Mouse (Mus musculus) CH12.LX (cell line): ENCODE data around the gene Lipm. TPM values are rescaled to one million over a fixed set of nuclear protein-coding genes. Genes with fewer than 3 reads are reported as not detected.

Experiments
- DNase-seq: peaks from one replicate; pipeline ENCODE4 v3.0.0-alpha.2; 2013; ENCODE audit errors: extremely low read depth
- H3K27ac ChIP-seq: 2 replicates; pipeline ENCODE4 v1.5.1; 2012; ENCODE audit warnings: low read depth, mild to moderate bottlenecking, control low read depth, moderate library complexity; ENCODE audit not compliant: insufficient read depth
- H3K27me3 ChIP-seq: replicated peaks from 2 replicates; pipeline ENCODE3; 2012; ENCODE audit warnings: inconsistent platforms
- H3K36me3 ChIP-seq, 2 experiments: replicated peaks in 1 of 2; 2 replicates each; pipeline versions ENCODE3 to v1.6.1; 2012; ENCODE audit warnings: inconsistent platforms in 1 of 2, low read length in 1 of 2, mild to moderate bottlenecking in 1 of 2, mixed read lengths in 1 of 2, moderate library complexity in 1 of 2; ENCODE audit not compliant: control insufficient read depth in 1 of 2, insufficient read depth in 1 of 2
- H3K4me1 ChIP-seq, 2 experiments: 2 replicates each; pipeline ENCODE4 v1.6.1; 2012; ENCODE audit warnings: inconsistent platforms in 1 of 2, moderate library complexity in 1 of 2; ENCODE audit not compliant: insufficient read depth in 2 of 2, control insufficient read depth in 1 of 2
- H3K4me2 ChIP-seq: 2 replicates; pipeline ENCODE4 v1.6.1; 2012; ENCODE audit warnings: low read depth, mild to moderate bottlenecking, control low read depth; ENCODE audit not compliant: poor library complexity, insufficient read depth, severe bottlenecking
- H3K4me3 ChIP-seq, 3 experiments: fragments of 150-350 bp in 1 of 3; sonication (generic) in 1 of 3; replicated peaks in 1 of 3; 2 replicates each; pipeline versions ENCODE3 to v1.5.1; 2011 to 2012; ENCODE audit warnings: low read depth in 2 of 3, low read length in 2 of 3, mild to moderate bottlenecking in 2 of 3, moderate library complexity in 2 of 3, control low read depth in 1 of 3, improper control_type of control experiment in 1 of 3, inconsistent platforms in 1 of 3, mixed read lengths in 1 of 3; ENCODE audit not compliant: poor library complexity in 1 of 3
- H3K79me2 ChIP-seq: replicated peaks from 2 replicates; pipeline ENCODE4 v1.6.1; 2012; ENCODE audit warnings: mild to moderate bottlenecking, moderate library complexity; ENCODE audit not compliant: control insufficient read depth, poor library complexity, insufficient read depth, severe bottlenecking; ENCODE audit errors: extremely low read depth
- H3K9ac ChIP-seq: 2 replicates; pipeline ENCODE4 v1.6.1; 2012; ENCODE audit warnings: low read depth, mild to moderate bottlenecking, control low read depth, moderate library complexity; ENCODE audit not compliant: insufficient read depth
- H3K9me3 ChIP-seq: replicated peaks from 2 replicates; pipeline ENCODE3; 2012; ENCODE audit warnings: low read length, inconsistent platforms, mixed read lengths
- CHD1 ChIP-seq: IDR thresholded peaks from 2 replicates; pipeline ENCODE4 v1.6.1; 2012; ENCODE audit warnings: low read depth, low read length, improper control_type of control experiment, inconsistent platforms
- CHD2 ChIP-seq: IDR thresholded peaks from 2 replicates; pipeline ENCODE4 v1.6.1; 2011; ENCODE audit warnings: low read length, improper control_type of control experiment
- E2F4 ChIP-seq: IDR thresholded peaks from 2 replicates; pipeline ENCODE4 v1.6.1; 2011; ENCODE audit warnings: low read depth, low read length, improper control_type of control experiment; ENCODE audit not compliant: insufficient replicate concordance
- ELF1 ChIP-seq: IDR thresholded peaks from 2 replicates; pipeline ENCODE4 v1.6.1; 2014; ENCODE audit warnings: low read depth, mild to moderate bottlenecking, inconsistent platforms, low read length, improper control_type of control experiment
- GABPA ChIP-seq: IDR thresholded peaks from 2 replicates; pipeline ENCODE4 v1.6.1; 2012; ENCODE audit warnings: low read depth, low read length, improper control_type of control experiment, inconsistent platforms; ENCODE audit not compliant: insufficient replicate concordance
- HCFC1 ChIP-seq: IDR thresholded peaks from 2 replicates; pipeline ENCODE4 v1.6.1; 2012; ENCODE audit warnings: low read depth, mild to moderate bottlenecking, inconsistent platforms, low read length, improper control_type of control experiment
- IRF4 ChIP-seq: IDR thresholded peaks from 2 replicates; pipeline ENCODE4 v1.6.1; 2014; ENCODE audit warnings: low read depth, mild to moderate bottlenecking, inconsistent platforms, low read length, improper control_type of control experiment
- MAX ChIP-seq: IDR thresholded peaks from 2 replicates; pipeline ENCODE4 v1.6.1; 2011; ENCODE audit warnings: low read length, improper control_type of control experiment
- MEF2A ChIP-seq: IDR thresholded peaks from 2 replicates; pipeline ENCODE4 v1.6.1; 2014; ENCODE audit warnings: low read depth, mild to moderate bottlenecking, inconsistent platforms, low read length, improper control_type of control experiment, borderline replicate concordance
- MYC ChIP-seq: IDR thresholded peaks from 2 replicates; pipeline ENCODE4 v1.6.1; 2011; ENCODE audit warnings: low read depth, mild to moderate bottlenecking, improper control_type of control experiment, low read length
- NELFE ChIP-seq: IDR thresholded peaks from 2 replicates; pipeline ENCODE4 v1.6.1; 2011; ENCODE audit warnings: low read depth, low read length, improper control_type of control experiment
- NRF1 ChIP-seq: IDR thresholded peaks from 2 replicates; pipeline ENCODE4 v1.6.1; 2014; ENCODE audit warnings: low read depth, mild to moderate bottlenecking, inconsistent platforms, low read length, improper control_type of control experiment, moderate library complexity
- POLR2A ChIP-seq: IDR thresholded peaks from 2 replicates; pipeline ENCODE4 v1.6.1; 2011; ENCODE audit warnings: low read depth, mild to moderate bottlenecking, improper control_type of control experiment, low read length
- POLR2AphosphoS2 ChIP-seq: IDR thresholded peaks from 2 replicates; pipeline ENCODE4 v1.6.1; 2011; ENCODE audit warnings: low read depth, low read length, improper control_type of control experiment
- RAD21 ChIP-seq: IDR thresholded peaks from 2 replicates; pipeline ENCODE4 v1.6.1; 2011; ENCODE audit warnings: low read depth, mild to moderate bottlenecking, low read length, improper control_type of control experiment, moderate library complexity
- SIN3A ChIP-seq: IDR thresholded peaks from 2 replicates; pipeline ENCODE4 v1.6.1; 2012; ENCODE audit warnings: low read length, improper control_type of control experiment, inconsistent platforms
- TBP ChIP-seq: conservative IDR thresholded peaks from 2 replicates; pipeline ENCODE4 v1.6.1; 2011; ENCODE audit warnings: low read depth, low read length, improper control_type of control experiment
- UBTF ChIP-seq: IDR thresholded peaks from 2 replicates; pipeline ENCODE4 v1.6.1; 2012; ENCODE audit warnings: low read depth, mild to moderate bottlenecking, inconsistent platforms, low read length, improper control_type of control experiment, moderate library complexity
- USF1 ChIP-seq: IDR thresholded peaks from 2 replicates; pipeline ENCODE4 v1.6.1; 2014; ENCODE audit warnings: low read depth, mild to moderate bottlenecking, inconsistent platforms, low read length, improper control_type of control experiment
- USF2 ChIP-seq: conservative IDR thresholded peaks from 2 replicates; pipeline ENCODE4 v1.6.1; 2011; ENCODE audit warnings: low read depth, low read length, improper control_type of control experiment
- ZC3H11A ChIP-seq: IDR thresholded peaks from 2 replicates; pipeline ENCODE4 v1.6.1; 2012; ENCODE audit warnings: low read depth, mild to moderate bottlenecking, inconsistent platforms, low read length, improper control_type of control experiment
- ZKSCAN1 ChIP-seq: IDR thresholded peaks from 2 replicates; pipeline ENCODE4 v1.6.1; 2012; ENCODE audit warnings: low read depth, inconsistent platforms, low read length, improper control_type of control experiment, borderline replicate concordance
- ZMIZ1 ChIP-seq: IDR thresholded peaks from 2 replicates; pipeline ENCODE4 v1.6.1; 2012; ENCODE audit warnings: low read depth, mild to moderate bottlenecking, inconsistent platforms, low read length, improper control_type of control experiment
- dilution Hi-C: fragments of 300-500 bp; cut with MboI; formaldehyde crosslinking; loops from 2 replicates; pipeline ENCODE4 v1.14.3; 2020; ENCODE audit warnings: low sequenced_read_pairs; ENCODE audit not compliant: extremely low pct_unique_long_range_greater_than_20kb, extremely low pct_ligation_motif_present
- in situ Hi-C: fragments of 300-500 bp; cut with MboI; formaldehyde crosslinking; loops from 3 replicates; pipeline ENCODE4 v1.14.3; 2019; ENCODE audit warnings: low sequenced_read_pairs, low pct_ligation_motif_present, low pct_unique_long_range_greater_than_20kb, mixed read lengths
- polyA plus RNA-seq: library from polyadenylated mRNA; unstranded; fragments of >175 nt; gene quantifications from 2 replicates; pipeline ENCODE4 v1.2.1, GENCODE M21; 2012; ENCODE audit warnings: low read depth; ENCODE audit not compliant: insufficient read length
- total RNA-seq, 2 experiments: library from RNA; depleted of rRNA; stranded (reverse); fragments of 300-350 nt in 1 of 2; fragments of >200 nt in 1 of 2; gene quantifications; 2 replicates each; pipeline ENCODE4 v1.2.3; 2012 to 2014

Gene Lipm
- total and polyA plus RNA-seq, 3 experiments = not detected

DNA sequence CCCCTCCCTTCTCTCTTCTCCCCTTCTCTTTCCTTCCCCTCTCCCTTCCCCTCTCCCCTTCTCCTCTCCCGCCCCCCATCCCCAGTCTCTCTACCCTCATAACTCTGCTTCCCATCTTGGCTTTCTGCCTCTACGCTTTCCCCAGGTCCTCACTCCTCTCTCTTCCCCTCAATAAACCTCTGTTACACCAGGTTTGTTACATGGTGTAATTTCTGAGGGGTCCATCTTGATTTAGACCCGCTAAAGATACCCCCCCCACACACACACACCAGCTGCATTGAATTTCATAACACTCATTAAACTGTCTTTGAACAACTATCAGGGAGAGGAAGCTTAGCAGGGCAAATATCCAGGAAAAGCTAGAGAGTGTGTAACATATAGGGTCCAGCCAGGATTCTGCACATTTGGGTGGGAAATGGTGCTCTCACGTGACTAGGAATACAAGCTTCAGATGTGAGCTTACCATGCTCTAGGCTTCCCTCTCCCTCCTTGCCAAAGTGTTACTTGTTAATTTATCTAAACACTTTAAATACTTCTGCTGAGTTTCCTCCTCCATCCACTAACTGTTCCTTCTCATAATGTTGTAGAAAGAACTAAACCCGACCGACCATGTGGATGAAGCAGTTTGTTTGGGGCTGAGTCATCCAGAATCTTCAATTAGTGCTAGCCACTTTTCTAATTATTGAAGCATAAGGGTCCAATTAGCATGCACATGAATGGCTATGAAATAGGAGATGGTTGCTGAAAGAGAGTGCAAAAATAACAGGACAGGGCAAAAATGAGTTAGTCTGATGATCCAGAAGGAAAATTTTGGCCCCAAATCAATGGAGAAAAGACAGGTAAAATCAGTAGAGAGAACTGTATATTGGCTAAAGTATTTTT lies 52.8 kb downstream of the Lipm start:
- Histone ChIP-seq H3K9me3 (no peaks in the 10 kb centered on the region), H3K79me2 (no peaks in the 10 kb centered on the region), H3K4me2 (no peak overlapping the region), H3K27ac (no peak overlapping the region), H3K4me1 (peaks cover 4 to 11% of the 10 kb centered on the region in 2 experiments; a peak in 2 of 4 replicates), H3K27me3 (no peaks in the 10 kb centered on the region), H3K4me3 (no peak overlapping the region)
- in situ Hi-C loops = no loop called here
- dilution Hi-C loops = no loop called here
- TF ChIP-seq IRF4 (no peak), POLR2AphosphoS2 (no peak), UBTF (no peak), CHD2 (no peak)
- TF ChIP-seq, all 38 proteins: peak for 0
- H3K9ac ChIP-seq = no peak overlapping the region
- DNase-seq = no peak
- H3K36me3 ChIP-seq = no peaks in the 10 kb centered on the region

DNA sequence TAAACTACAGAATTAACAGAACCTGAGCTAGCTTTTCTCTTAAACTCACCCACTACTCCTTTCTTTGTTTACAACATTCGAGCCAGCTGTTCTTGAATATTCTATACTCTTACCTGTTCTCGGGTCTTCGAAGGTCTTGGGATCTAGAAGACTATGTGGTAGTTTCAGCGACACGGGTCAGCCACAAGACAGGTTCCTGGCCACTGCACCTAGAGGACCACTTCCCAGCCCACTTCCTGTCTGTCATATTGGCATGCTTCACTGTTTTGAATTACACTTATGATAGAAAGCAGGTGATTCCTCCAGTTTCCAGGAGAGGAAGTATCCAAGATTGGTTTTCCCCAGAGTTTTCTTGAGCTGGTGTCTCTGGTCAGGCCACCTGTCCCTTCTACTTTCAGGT lies 62.0 kb downstream of the Lipm start:
- dilution Hi-C loops (no loop called here), in situ Hi-C loops (loop anchor here (10.0 kb wide), 1 partner anchor 62 kb away; no protein-coding TSS in a partner anchor)
- no peak for DNase-seq
- Histone ChIP-seq H3K4me1 (peaks cover 0 to 13% of the 10 kb centered on the region in 2 experiments; a peak in 2 of 4 replicates), H3K27ac (no peak overlapping the region), H3K27me3 (no peaks in the 10 kb centered on the region), H3K79me2 (no peaks in the 10 kb centered on the region), H3K36me3 (no peaks in the 10 kb centered on the region), H3K9me3 (no peaks in the 10 kb centered on the region), H3K9ac (no peak overlapping the region), H3K4me3 (no peak overlapping the region), H3K4me2 (no peak overlapping the region)
- TF ChIP-seq POLR2A (no peak), USF1 (no peak), MYC (no peak), MEF2A (no peak), RAD21 (no peak), ZC3H11A (no peak), ELF1 (no peak), CHD1 (no peak), TBP (no peak)

DNA sequence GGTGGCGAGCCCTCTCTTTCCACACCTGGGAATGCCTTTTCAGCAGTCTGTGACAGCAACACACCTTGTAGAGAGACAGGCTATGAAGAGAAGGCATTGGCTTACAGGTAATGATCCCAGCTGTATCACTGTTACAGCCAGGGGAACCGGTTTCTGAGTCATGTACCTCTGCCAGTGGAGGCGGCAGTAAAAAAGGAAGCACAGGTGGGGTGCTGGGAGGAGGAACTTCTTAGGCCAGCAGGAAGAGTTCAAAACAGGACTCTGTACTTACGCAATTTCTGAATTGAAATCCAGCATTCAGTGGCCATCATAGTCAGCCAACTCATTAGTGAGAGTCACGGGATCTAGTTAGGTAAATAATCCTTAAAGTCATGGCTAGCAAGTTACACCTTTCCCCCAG lies 65.2 kb downstream of the Lipm start, which contains the start of gene Ankrd22:
Ankrd22 (minus strand) TSS at position 163 of the 400 bp plus-strand sequence.
- Histone ChIP-seq H3K4me2 (no peak within 1 kb of the TSS), H3K4me3 (no peak within 1 kb of the TSS), H3K27me3 (no peaks in the 10 kb centered on the region), H3K9me3 (no peaks in the 10 kb centered on the region), H3K4me1 (peaks cover 0 to 21% of the 10 kb centered on the region in 2 experiments; a peak in 2 of 4 replicates), H3K9ac (no peak within 1 kb of the TSS), H3K27ac (no peak within 1 kb of the TSS), H3K36me3 (no peaks in the 10 kb centered on the region), H3K79me2 (no peaks in the 10 kb centered on the region)
- DNase-seq = no peak
- TF ChIP-seq MAX (no peak), USF2 (no peak), SIN3A (no peak), MEF2A (no peak), ZMIZ1 (no peak), POLR2A (no peak), IRF4 (no peak), HCFC1 (no peak), NRF1 (no peak), ZKSCAN1 (no peak), NELFE (no peak), USF1 (no peak), GABPA (no peak), CHD2 (no peak), ELF1 (no peak), UBTF (no peak), POLR2AphosphoS2 (no peak), RAD21 (no peak), E2F4 (no peak)
- in situ Hi-C loops (loop anchor here (10.0 kb wide), 1 partner anchor 59 kb away; no protein-coding TSS in a partner anchor), dilution Hi-C loops (no loop called here)
